Mouse (Mus musculus) megakaryocyte progenitor cell, adult 5-6 weeks (primary cell): ENCODE measurements at regions not wholly inside any gene's neighbourhood (a gene's known extent, or its start where the extent isn't known, plus 50 kb on each side); places are given as distances from the start of the nearest gene placed in this dataset.

Experiments
- ATAC-seq: replicated peaks from 2 replicates; pipeline ENCODE4 v1.8.0; 2016; ENCODE audit warnings: mild to moderate bottlenecking, moderate TSS enrichment, inconsistent platforms; ENCODE audit not compliant: poor library complexity

DNA sequence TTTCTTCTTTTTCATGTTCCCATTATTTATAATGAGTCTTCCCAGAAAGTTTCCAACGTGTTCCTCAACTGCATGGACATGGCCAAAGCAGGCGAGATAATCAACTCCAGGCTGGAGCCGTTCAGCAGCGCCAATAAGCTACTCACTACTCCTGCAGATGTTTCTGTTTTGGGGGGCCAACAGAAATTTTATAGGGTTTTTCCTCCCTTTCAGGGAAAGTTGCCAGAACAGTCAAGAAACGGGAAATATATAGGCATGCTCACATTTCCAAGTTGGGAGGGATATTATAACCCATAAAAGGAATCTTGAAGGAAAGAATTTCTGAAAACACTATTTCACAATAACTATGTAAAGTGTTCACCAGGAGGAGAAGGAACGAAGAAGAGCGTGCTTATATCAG, 433.5 kb downstream of the Pros1 start:
- ATAC-seq: no peak

DNA sequence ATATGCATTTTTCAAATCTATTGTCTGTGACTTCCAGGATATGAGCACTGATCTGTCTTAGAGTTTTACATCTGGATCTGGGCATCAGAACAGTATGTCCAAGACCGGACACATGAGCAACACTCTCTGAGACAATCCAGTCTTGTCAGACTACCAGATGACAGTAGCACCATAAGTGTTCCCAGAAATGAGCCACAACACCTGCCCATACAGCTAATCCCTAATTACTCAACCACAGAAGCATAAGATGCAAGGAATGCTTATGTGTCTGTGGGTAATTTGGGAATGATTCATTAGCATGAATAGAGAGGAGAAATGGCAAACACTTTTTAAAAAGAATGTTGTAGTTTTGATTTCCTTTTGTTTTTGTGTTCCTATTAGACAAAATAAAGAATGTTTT, 457.6 kb downstream of the Pros1 start:
- no peak for ATAC-seq

DNA sequence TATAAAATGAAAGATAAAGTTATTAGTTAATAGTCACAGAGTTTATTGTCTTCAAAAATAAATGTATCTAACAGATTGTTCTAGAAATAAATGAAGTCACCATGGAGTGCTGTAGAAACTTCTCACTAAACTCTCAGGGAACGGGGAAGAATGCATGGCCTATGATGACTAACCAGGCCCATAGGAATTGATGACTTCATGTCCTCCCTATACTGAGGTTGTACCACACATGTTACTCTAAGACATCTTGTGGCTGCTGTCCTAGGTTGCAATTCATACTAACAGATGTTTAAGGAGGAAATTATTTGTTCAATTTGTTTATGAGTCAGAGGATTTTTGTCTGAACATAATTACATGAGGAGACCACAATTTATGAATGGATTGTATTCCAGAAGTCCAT, 459.4 kb downstream of the Pros1 start:
- no peak for ATAC-seq

DNA sequence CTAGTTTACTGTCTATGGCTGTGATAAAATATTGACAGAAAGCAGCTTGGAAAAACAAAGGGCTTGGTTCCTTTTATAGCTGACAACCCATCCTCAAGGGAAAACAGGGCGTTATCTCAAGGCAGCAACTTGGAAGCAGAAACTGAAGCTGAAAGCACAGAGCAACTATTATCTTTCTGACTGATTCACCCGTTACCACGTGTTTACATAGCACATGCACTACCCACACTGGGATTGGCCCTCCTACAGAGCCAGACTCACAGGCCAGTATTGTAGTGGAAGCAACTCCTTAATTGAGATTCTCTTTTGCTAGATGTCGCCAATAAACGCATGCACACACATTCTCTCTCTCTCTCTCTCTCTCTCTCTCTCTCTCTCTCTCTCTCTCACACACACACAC, 465.5 kb downstream of the Pros1 start:
- no peak for ATAC-seq

DNA sequence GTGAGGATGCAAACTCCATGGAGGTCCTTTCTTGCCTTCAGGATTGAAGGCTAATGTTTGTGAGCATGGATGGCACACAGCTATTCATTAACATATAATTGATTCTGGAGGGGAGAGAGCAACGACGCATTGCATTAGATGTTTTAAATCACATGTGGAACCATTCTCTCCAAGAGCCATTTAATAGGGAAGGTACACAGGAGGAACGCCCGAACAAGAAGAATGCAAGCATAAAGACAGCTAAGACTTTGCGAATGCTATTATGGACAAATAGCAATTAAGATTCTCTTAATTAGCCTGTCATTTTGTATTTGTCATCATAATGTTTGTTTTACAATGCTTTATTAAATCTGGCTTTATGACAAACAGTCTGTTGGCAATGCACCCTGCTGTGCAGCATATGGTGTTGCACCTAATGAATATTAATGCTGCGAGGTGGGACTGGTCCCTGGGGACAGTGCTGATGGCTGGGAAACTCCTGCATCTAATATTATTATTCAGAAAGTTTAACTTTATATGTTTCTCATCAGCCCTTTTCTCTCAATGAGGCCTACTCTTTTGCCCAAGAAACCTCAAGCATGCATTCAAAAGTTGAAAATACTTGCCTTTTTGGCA, 497.5 kb downstream of the Pros1 start:
- no peak for ATAC-seq

DNA sequence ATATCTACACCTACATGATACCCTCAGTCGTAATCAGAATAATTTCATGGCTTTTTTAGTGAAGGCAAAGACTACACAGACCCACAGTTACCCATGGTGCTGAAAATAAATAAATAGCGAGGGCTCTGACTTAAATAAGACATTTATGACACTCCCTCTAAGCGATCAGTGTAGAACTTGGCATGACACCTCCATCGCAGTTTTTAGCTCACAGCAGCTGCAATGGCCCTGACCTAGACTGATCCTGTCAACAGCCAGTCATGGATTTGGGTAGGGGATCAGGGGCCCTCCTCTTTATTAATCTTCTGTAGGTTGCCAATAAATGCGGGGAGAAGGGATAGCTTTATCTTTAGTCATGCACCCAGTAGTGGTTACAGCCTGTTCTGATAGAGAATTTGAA, 494.1 kb downstream of the Epha3 start:
- ATAC-seq: no peak

DNA sequence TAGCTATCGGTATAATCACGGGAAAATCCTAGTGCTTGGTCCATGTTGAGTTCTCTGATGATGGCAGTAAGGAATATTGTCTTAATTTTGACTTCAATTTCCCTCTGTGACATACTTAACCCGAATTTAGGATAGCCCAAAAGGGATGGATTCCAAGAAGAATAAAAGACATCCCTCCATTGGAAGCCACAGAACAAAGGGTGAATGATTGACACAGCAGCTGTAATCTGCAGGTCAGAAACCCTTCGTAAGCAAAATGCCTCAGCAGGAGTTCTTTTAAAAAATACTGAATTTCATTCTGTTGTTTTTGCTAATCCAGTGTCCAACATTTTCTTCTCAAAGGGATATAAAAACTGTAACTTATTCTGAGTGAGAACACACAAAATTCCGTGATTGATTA, 492.7 kb downstream of the Epha3 start:
- ATAC-seq: no peak

DNA sequence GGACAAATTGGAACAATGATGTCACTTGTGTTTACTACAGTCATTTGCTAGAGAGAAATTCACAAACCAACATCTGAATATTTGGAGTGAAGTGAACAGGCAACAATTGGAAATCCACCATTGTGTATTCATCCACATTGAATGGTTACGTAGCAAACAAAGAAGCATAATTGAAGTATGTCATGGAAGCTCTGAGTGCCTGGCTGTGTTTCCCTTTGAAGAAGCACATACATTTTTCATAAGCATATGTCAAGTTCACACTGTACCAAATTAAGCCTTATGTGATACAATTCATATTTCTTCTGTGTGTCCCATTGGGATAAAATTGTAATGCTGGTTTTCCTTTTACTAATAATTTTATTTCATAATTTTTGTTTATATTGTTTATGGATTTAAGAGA, 459.0 kb downstream of the Epha3 start:
- ATAC-seq: no peak

DNA sequence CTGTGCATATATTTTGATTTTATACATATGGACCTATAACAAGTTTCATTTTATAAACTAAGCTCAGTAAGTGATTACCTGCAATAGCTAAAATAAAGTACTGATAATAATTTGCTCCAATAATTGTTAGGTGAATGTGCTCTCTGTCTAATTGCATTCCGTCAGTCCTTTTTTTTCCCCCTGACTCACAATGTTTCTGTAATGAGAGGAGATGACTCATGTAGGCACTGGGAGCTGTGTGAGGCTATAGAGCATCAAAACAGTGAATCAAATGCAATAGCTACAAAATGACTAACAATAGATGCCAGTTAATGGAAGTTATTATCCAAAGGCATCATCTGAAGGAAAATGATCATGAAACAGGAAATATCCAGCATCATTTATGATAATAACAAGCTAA, 451.3 kb downstream of the Epha3 start:
- ATAC-seq: no peak

DNA sequence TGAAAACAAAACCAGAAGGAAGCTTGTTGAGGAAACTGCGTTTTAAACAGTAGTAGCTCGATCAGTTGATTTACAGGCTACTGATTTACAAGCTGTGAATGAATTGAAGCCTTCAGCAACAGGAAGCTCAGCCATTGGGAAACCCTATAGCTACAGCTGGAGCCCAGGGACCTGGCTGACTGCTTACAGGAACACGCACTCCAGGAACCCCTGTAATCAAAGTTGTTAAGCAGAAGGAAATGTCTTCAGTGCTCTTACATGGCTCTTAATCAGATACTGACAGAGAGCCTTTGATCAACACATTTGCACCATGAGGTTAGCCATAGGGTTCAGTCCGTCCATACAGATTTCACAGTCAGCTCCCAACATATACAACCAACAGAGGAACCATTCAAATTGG, 411.7 kb downstream of the Epha3 start:
- ATAC-seq: no peak

DNA sequence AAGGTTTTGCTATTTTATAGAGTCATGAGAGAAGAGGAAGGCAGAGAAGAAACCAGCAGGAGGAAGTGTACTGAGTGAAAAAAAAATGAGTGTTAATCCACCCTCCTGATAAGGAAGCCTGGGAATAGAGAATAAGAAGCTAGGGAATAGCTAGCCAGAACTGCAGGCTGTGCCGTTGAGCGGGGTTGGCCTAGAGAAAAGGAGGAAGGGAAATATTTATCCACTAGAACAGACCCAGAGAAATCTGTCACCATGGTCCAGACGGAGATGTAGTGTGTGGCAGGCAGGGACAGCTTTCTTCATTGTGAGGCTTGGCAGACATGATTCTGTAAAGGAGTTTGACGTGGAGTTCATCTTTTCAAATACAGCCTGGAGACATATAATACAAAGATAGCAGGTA, 397.4 kb downstream of the Epha3 start:
- no peak for ATAC-seq

DNA sequence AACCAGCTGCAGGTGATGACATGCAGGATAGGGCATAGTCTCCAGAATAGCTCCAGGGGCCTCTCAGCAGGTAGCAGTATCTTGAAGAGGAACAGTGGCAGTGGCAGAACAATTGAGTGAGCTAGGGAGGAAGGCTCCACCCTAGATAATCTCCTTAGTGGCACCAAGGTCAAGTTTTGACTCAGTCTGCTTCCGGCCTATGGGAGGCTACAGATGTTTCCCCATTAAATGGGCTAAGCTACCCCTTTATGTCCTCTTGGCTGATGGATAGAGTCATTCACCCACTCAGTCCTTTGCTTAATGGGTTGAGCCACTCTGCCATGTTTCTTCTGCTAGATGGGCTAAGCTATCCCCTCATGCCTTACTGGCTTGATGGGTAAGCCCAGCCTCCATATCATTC, 395.1 kb downstream of the Epha3 start:
- ATAC-seq: no peak
